Mouse (Mus musculus): ENCODE measurements around the gene Serpina12. TPM values are rescaled to one million over a fixed set of nuclear protein-coding genes. Genes with fewer than 3 reads are reported as not detected.

Serpina12 gene
- total and polyA plus RNA-seq, 3 experiments = 0.04 TPM; not detected in 2

DNA sequence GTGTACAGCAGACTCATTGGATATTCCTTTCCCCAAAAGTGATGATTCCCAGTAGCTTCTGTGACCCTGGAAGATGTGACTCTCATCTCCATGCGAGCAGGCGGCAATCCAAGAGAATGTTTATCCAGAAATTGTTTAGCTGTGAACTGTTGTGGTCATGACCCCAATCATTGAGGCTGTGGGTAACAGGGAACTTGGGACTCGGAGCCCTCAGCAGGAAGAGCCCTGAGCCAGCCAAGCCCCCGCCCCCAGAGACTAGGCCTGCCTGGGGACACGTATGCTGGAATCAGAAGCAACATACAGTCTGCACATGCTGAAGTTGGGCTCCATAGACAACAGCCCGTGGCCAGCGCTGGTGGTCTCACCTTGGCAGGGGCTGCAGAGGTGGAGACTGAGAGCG lies 1.5 kb upstream of the Serpina12 start (continued):
- TF ChIP-seq TBP (IDR thresholded peaks at IDR 0.05; ENCODE audit: low read depth, low read length) (no peak), EP300 (IDR thresholded peaks at IDR 0.05; ENCODE audit: low read depth in 1 of 2, low read length in 2 of 2) (no peak)

DNA sequence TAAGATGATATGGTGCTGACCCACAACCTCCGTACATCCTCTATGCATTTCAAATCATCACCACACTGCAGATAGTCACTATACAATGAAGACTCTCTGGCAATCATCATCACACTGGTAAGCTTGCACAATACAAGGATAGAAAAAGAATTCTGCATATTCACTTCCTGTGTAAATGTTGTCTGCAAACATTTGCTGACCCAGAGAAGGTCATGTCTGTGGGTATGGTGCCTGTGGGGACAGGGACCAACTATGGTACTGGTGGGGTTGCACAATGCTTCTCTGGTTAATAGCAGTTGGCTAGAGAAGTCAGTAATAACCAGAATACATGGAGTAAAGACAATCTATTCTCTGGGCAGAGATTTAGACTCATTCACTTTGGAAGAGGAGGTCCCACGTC lies 1.5 kb downstream of the Serpina12 start:
- Histone ChIP-seq H3K9ac (ENCODE audit: control insufficient read depth, low read depth, low read length, poor library complexity, severe bottlenecking) (no peak overlapping the region), H3K27me3 (ENCODE audit: control insufficient read depth in 1 of 2, insufficient read depth in 2 of 2, low read length in 2 of 2) (no peaks in the 10 kb centered on the region), H3K79me2 (ENCODE audit: control insufficient read depth, insufficient read depth, low read length, poor library complexity) (no peaks in the 10 kb centered on the region), H3K4me1 (ENCODE audit: control insufficient read depth in 1 of 2, insufficient read depth in 2 of 2, low read length in 2 of 2) (no peaks in the 10 kb centered on the region), H3K36me3 (ENCODE audit: control insufficient read depth in 1 of 2, insufficient read depth in 2 of 2, low read length in 2 of 2) (no peaks in the 10 kb centered on the region), H3K4me3 (ENCODE audit: control insufficient read depth in 1 of 2, insufficient read depth in 1 of 2, low read depth in 2 of 2, low read length in 2 of 2) (no peak overlapping the region), H3K27ac (ENCODE audit: control insufficient read depth, low read depth, low read length) (no peak overlapping the region), H3K9me3 (replicated peaks; ENCODE audit: insufficient read depth, low read length) (no peaks in the 10 kb centered on the region)
- TF ChIP-seq ZMIZ1 (IDR thresholded peaks at IDR 0.05; ENCODE audit: low read depth, low read length) (no peak), MYB (IDR thresholded peaks at IDR 0.05; ENCODE audit: low read depth, low read length) (no peak), CHD2 (IDR thresholded peaks at IDR 0.05; ENCODE audit: low read length) (no peak), SIN3A (IDR thresholded peaks at IDR 0.05; ENCODE audit: low read length) (no peak), POLR2AphosphoS5 (IDR thresholded peaks at IDR 0.05; ENCODE audit: borderline replicate concordance, low read depth, low read length) (no peak), NRF1 (IDR thresholded peaks at IDR 0.05; ENCODE audit: insufficient read depth, low read depth, low read length, poor library complexity, severe bottlenecking) (no peak)
- DNase-seq (ENCODE audit: low read depth, low spot score) = no peak

DNA sequence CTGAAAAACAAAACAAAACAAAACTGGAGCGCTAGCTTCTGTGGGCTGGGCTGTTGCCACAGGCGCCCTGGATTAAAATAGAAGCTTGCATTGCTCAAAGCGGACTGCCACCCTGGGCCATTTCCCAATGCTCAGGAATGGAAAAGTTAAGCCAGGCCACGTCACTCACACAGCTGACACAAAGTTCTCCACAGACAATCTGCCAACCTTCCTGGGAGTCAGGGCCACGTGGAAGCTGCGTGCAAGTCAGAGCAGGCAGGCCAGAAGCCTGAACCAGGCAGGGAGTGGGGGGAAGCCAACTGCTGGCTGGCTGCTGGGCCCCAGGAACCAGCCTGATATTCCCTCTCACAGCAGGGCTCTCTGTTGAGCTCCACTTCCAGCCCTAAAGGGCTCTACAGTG lies 2.8 kb downstream of the Serpina12 start:
- no peaks in the 10 kb centered on the region for H3K4me1 ChIP-seq (ENCODE audit: control insufficient read depth in 1 of 2, insufficient read depth in 2 of 2, low read length in 2 of 2)
- no peak overlapping the region for H3K27ac ChIP-seq (ENCODE audit: control insufficient read depth, low read depth, low read length)
- no peaks in the 10 kb centered on the region for H3K79me2 ChIP-seq (ENCODE audit: control insufficient read depth, insufficient read depth, low read length, poor library complexity)
- DNase-seq (ENCODE audit: low read depth, low spot score) = no peak
- no peaks in the 10 kb centered on the region for H3K27me3 ChIP-seq (ENCODE audit: control insufficient read depth in 1 of 2, insufficient read depth in 2 of 2, low read length in 2 of 2)
- TF ChIP-seq RCOR1 (IDR thresholded peaks at IDR 0.05; ENCODE audit: low read depth, low read length) (no peak), ZC3H11A (IDR thresholded peaks at IDR 0.05; ENCODE audit: low read depth, low read length) (no peak), MAX (IDR thresholded peaks at IDR 0.05; ENCODE audit: low read length) (no peak), TAL1 (IDR thresholded peaks at IDR 0.05; ENCODE audit: low read length) (no peak), USF1 (IDR thresholded peaks at IDR 0.05; ENCODE audit: low read depth, low read length) (no peak), SMC3 (IDR thresholded peaks at IDR 0.05; ENCODE audit: low read depth, low read length) (no peak), CHD1 (IDR thresholded peaks at IDR 0.05; ENCODE audit: low read depth, low read length) (no peak)
- H3K36me3 ChIP-seq (ENCODE audit: control insufficient read depth in 1 of 2, insufficient read depth in 2 of 2, low read length in 2 of 2) = no peaks in the 10 kb centered on the region
- no peaks in the 10 kb centered on the region for H3K9me3 ChIP-seq (replicated peaks; ENCODE audit: insufficient read depth, low read length)
- no peak overlapping the region for H3K4me3 ChIP-seq (ENCODE audit: control insufficient read depth in 1 of 2, insufficient read depth in 1 of 2, low read depth in 2 of 2, low read length in 2 of 2)
- H3K9ac ChIP-seq (ENCODE audit: control insufficient read depth, low read depth, low read length, poor library complexity, severe bottlenecking) = no peak overlapping the region
